Mouse (Mus musculus) lung, postnatal 0 days (tissue): ENCODE data around the gene Rps27a. TPM values are rescaled to one million over a fixed set of nuclear protein-coding genes. Genes with fewer than 3 reads are reported as not detected.
"Not testable (repeated sequence)": the region's sequence is repeated elsewhere in the genome, so short reads cannot be mapped to it uniquely, and the experiment has no call there.

Experiments used
- ATAC-seq: fragments of 200-750 bp; cut with Nextera tagmentation; 2 replicates; pipeline ENCODE4 v1.8.0; 2017; ENCODE audit warnings: moderate library complexity
- DNase-seq: peaks from one replicate; pipeline ENCODE4 v3.0.0-alpha.2; 2016; ENCODE audit warnings: low spot score
- H3K27ac ChIP-seq: fragments of 300-500 bp; sonication (generic); 2 replicates; pipeline ENCODE4 v1.5.1; 2014; ENCODE audit warnings: antibody characterized with exemption, mild to moderate bottlenecking, low read length, mixed read lengths
- H3K27me3 ChIP-seq: fragments of 300-500 bp; sonication (generic); replicated peaks from 2 replicates; pipeline ENCODE4 v1.6.1; 2014; ENCODE audit warnings: low read length, mixed read lengths; ENCODE audit not compliant: insufficient read depth
- H3K36me3 ChIP-seq: fragments of 300-500 bp; sonication (generic); 2 replicates; pipeline ENCODE4 v1.6.1; 2014; ENCODE audit warnings: low read length, mixed read lengths; ENCODE audit not compliant: insufficient read depth
- H3K4me1 ChIP-seq: fragments of 300-500 bp; sonication (generic); 2 replicates; pipeline ENCODE4 v1.6.1; 2014; ENCODE audit warnings: antibody characterized with exemption, low read depth, low read length, mixed read lengths; ENCODE audit not compliant: insufficient read depth
- H3K4me2 ChIP-seq: fragments of 300-500 bp; sonication (generic); replicated peaks from 2 replicates; pipeline ENCODE4 v1.6.1; 2014; ENCODE audit warnings: low read depth, mild to moderate bottlenecking, low read length, moderate library complexity, mixed read lengths
- H3K4me3 ChIP-seq: fragments of 300-500 bp; sonication (generic); 2 replicates; pipeline ENCODE4 v1.5.1; 2014; ENCODE audit warnings: low read depth, low read length
- H3K9ac ChIP-seq: fragments of 300-500 bp; sonication (generic); replicated peaks from 2 replicates; pipeline ENCODE4 v1.6.1; 2014; ENCODE audit warnings: low read depth, mild to moderate bottlenecking
- H3K9me3 ChIP-seq: fragments of 300-500 bp; sonication (generic); 2 replicates; pipeline ENCODE4 v1.6.1; 2016; ENCODE audit warnings: low read length, mixed read lengths
- CTCF ChIP-seq: IDR thresholded peaks from 2 replicates; pipeline ENCODE4 v1.5.1; 2016; ENCODE audit warnings: antibody characterized with exemption, mild to moderate bottlenecking
- EP300 ChIP-seq: IDR thresholded peaks from 2 replicates; pipeline ENCODE4 v1.6.1; 2016; ENCODE audit warnings: antibody characterized with exemption, mild to moderate bottlenecking, control low read depth
- WGBS: fragments of 180-500 bp; shearing (Covaris S2); extraction: QIAGEN DNeasy Blood & Tissue Kit; methylation state at CpG from one replicate; pipeline ENCODE4 v1.1.7; 2014; 5-methylcytosine and 5-hydroxymethylcytosine counted together
- polyA plus RNA-seq: library from polyadenylated mRNA; unstranded; fragments of >200 nt; fragmentation: Nextera tagmentation; extraction: Ambion mirVana; gene quantifications from 2 replicates; pipeline ENCODE4 v1.2.1, GENCODE M21; 2015

Rps27a gene
- polyA plus RNA-seq, 1 experiment from 2014 or later = 704 TPM

GRCm38 (mm10) chr11:29546762-29547161, 1.1 kb downstream of the Rps27a start:
- DNase-seq (no peak), ATAC-seq (no peak)
- Histone ChIP-seq H3K27me3 (no peaks in the 10 kb centered on the region), H3K4me3 (peak overlapping the region; percentile 79), H3K9me3 (no peaks in the 10 kb centered on the region), H3K4me2 (peak overlapping the region; percentile 70), H3K9ac (peak overlapping the region; percentile 84), H3K27ac (0 out of 2 replicates have a peak overlapping the region, but pooled peaks have one; percentile 76), H3K4me1 (peaks cover 3% of the 10 kb centered on the region; the same call in 1 of the 2 replicates), H3K36me3 (peaks cover 5% of the 10 kb centered on the region; the same call in 1 of the 2 replicates)
- 6% methylated on average over 2 of the region's 2 CpGs for WGBS
- TF ChIP-seq CTCF = no peak

GRCm38 (mm10) chr11:29546297-29546696, 1.6 kb downstream of the Rps27a start:
- not testable (repeated sequence) for H3K9ac ChIP-seq, DNase-seq, H3K4me1 ChIP-seq

GRCm38 (mm10) chr11:29545150-29545752, 2.7 kb downstream of the Rps27a start:
- WGBS = 93% methylated on average over 4 of the region's 4 CpGs

More at GRCm38 (mm10) chr11:29546297-29546696, 1.6 kb downstream of the Rps27a start:
- not testable (repeated sequence) for H3K27ac ChIP-seq, H3K36me3 ChIP-seq, H3K9me3 ChIP-seq, H3K27me3 ChIP-seq, H3K4me3 ChIP-seq, ATAC-seq
- 69% methylated on average over 2 of the region's 2 CpGs for WGBS
- peak overlapping the region; percentile 70; the same call in 1 of the 2 replicates for H3K4me2 ChIP-seq

GRCm38 (mm10) chr11:29544225-29544945, 3.5 kb downstream of the Rps27a start:
- no peaks in the 10 kb centered on the region for H3K27me3 ChIP-seq
- H3K36me3 ChIP-seq = peaks cover 6% of the 10 kb centered on the region; the same call in 1 of the 2 replicates
- H3K27ac ChIP-seq = no peak overlapping the region
- WGBS = 84% methylated on average over 3 of the region's 3 CpGs
- no peak overlapping the region for H3K4me2 ChIP-seq
- no peak overlapping the region for H3K4me3 ChIP-seq
- DNase-seq (no peak), ATAC-seq (no peak)
- H3K4me1 ChIP-seq = peaks cover 3% of the 10 kb centered on the region; the same call in 1 of the 2 replicates
- TF ChIP-seq CTCF (no peak), EP300 (no peak)
- H3K9me3 ChIP-seq = no peaks in the 10 kb centered on the region
- no peak overlapping the region for H3K9ac ChIP-seq

More at GRCm38 (mm10) chr11:29545150-29545752, 2.7 kb downstream of the Rps27a start:
- not testable (repeated sequence) for DNase-seq, ATAC-seq, H3K27ac ChIP-seq, H3K4me2 ChIP-seq, H3K4me1 ChIP-seq, H3K36me3 ChIP-seq, H3K9me3 ChIP-seq, H3K9ac ChIP-seq, H3K4me3 ChIP-seq, H3K27me3 ChIP-seq

- no peak overlapping the region for H3K4me3 ChIP-seq
- peaks cover 25% of the 10 kb centered on the region for H3K36me3 ChIP-seq
- H3K27ac ChIP-seq = no peak overlapping the region
- ATAC-seq = no peak
- no peak overlapping the region for H3K9ac ChIP-seq
- no peaks in the 10 kb centered on the region for H3K4me1 ChIP-seq
- H3K9me3 ChIP-seq = no peaks in the 10 kb centered on the region
- no peak for DNase-seq
- no peaks in the 10 kb centered on the region for H3K27me3 ChIP-seq
- 100% methylated on average over 1 of the region's 1 CpGs for WGBS
- TF ChIP-seq CTCF = no peak
- no peak for TF ChIP-seq EP300
- H3K4me2 ChIP-seq = no peak overlapping the region
These were observed 9.7 kb downstream of the Rps27a start for GRCm38 (mm10) chr11:29538201-29538600.

GRCm38 (mm10) chr11:29525988-29526794, 21.7 kb downstream of the Rps27a start, which contains the start of gene Mtif2:
Mtif2 (plus strand) TSS chr11:29526408.
- Histone ChIP-seq H3K9me3 (no peaks in the 10 kb centered on the region), H3K9ac (peak within 1 kb of the TSS; percentile 45), H3K4me3 (peak within 1 kb of the TSS; percentile 55), H3K4me1 (no peaks in the 10 kb centered on the region), H3K4me2 (peak within 1 kb of the TSS; percentile 59), H3K27ac (peak within 1 kb of the TSS; percentile 47), H3K36me3 (no peaks in the 10 kb centered on the region), H3K27me3 (no peaks in the 10 kb centered on the region)
- 3% methylated on average over 47 of the region's 47 CpGs for WGBS
- peak; percentile 98 for ATAC-seq
- TF ChIP-seq CTCF (peak; percentile 20; the same call in 1 of the 2 replicates), EP300 (peak; percentile 20; the same call in 1 of the 2 replicates)
- peak; percentile 93 for DNase-seq
